Mouse (Mus musculus) neural tube, embryonic 10.5 days (tissue): ENCODE results near the gene Auts2.

Source experiments
- DNase-seq: peaks from one replicate; pipeline ENCODE4 v3.0.0-alpha.2; 2017; ENCODE audit warnings: low spot score; ENCODE audit errors: extremely low spot score

The Auts2 gene

DNA sequence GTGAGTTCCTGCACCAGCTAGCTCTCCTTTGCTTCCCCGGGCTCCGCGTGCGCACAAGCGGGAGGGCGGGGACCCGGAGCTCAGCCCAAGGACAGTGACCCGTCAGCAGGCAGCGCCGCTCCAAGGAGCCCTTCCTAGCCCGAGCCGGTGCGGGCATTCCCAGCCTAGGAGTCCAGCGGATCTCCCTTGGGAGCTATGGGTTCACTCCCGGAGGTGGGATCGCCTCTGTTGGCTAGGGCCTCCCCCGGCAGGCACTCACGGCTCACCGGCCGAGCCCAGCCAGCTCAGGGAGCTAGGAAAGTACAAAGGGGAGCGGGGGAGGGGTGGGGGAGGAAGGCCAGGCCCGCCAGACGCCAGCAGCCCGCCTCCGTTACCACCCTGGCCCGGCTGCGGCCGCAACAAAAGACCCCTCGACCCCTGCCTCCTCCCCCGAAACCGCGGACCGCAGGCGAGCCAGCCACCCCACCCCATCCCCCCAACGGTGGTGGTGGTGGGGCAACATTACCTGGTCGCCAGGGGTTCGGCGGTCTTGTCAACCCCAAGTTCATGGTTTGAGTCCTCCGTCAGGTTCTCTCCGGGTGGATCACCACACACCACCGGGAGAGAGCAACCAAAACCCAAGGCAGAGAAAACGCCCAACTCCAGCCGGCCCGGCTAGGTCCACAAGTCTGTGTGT lies 1005.9 kb downstream of the Auts2 start:
- peak; percentile 94 for DNase-seq

DNA sequence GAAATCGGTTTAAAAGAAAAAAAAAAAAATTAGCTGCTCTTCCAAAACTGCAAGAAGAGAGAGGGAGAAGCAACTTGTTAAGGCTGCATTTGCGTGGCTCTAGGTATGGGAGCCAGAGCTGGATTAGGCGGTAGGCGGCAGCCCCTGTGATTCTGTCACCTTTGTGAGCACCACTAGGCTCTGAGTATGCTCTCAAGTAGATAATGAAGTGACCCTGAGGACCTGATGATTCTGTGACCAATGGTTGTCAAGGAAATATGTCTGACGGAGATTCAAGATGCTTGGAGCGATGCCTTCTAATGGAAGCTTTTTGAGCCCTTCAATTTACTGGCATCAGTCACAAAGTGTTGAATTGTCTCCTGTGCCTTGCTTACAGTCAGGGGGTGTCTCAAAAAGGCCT lies 1007.4 kb downstream of the Auts2 start:
- no peak for DNase-seq

- no peak for DNase-seq
Measured at GRCm38 (mm10) chr5:131533815-131534214, 1009.3 kb downstream of the Auts2 start.

- no peak for DNase-seq
Measured at GRCm38 (mm10) chr5:131531744-131532552, 1011.2 kb downstream of the Auts2 start.

GRCm38 (mm10) chr5:131530828-131531227 lies 1012.3 kb downstream of the Auts2 start:
- DNase-seq, result no peak

- peak; percentile 27 for DNase-seq
Measured at GRCm38 (mm10) chr5:131526666-131527065, 1016.5 kb downstream of the Auts2 start.

- DNase-seq, result no peak
Measured at GRCm38 (mm10) chr5:131524900-131525465, 1018.2 kb downstream of the Auts2 start.

DNA sequence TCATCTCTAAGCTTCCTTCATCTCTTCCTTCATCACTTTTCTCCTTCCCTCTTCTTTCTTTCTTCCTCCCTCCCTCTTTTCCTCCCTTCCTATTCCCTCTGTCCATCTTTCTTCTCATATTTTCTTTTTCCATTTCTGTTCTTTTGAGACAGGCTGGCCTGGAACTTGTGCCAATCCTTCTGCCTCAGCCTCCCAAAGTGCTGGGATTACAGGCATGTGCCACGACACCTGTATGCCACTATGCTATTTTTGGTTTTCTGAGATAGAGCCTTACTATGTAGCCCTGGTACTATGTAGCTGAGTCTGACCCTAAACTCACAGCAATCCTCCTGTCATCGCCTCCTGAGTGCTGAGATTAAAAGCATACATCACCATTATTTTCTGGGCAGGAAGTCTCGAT lies 1023.6 kb downstream of the Auts2 start:
- no peak for DNase-seq

DNA sequence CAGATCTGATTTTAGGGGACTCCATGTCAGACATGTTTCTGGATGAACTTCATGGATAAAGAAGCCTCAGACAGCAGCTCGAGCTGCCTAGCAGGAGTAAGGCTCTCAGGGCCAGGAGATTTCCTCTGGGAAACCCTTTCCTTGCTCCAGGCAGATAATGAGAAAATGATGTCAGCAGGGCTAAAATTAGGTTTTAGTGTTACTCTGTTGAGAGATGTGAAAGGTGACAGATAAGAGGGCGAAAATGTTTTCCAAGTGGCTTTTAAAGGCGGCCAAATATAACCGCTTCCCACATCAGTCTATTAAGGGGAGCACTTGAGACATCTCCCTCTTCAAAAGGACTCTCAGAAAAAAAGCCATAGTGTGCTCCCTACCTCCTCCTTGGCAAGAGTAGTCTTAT lies 1025.5 kb downstream of the Auts2 start:
- no peak for DNase-seq

- no peak for DNase-seq
Measured at GRCm38 (mm10) chr5:131515707-131516407, 1027.3 kb downstream of the Auts2 start.

GRCm38 (mm10) chr5:131513753-131514152 lies 1029.4 kb downstream of the Auts2 start:
- no peak for DNase-seq

GRCm38 (mm10) chr5:131512617-131513016 lies 1030.5 kb downstream of the Auts2 start:
- no peak for DNase-seq

DNA sequence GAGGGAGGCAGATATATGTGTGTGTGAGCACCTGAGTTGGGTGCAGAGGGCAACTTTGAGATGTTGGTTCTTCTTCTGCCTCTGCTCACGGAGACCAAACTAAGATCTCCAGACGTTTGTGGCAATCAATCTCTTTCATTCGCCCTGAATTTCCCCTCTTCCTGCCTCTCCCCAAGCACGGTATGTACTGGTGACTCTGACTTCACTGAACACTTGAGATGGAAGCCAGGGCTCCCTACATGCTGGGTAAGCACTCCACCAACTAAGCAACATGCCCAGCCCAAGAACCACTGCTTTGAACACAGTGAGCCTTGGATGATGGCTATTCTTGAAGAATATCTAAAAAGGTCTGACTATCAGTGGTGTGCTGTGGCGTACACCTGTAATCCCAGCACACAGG lies 1032.5 kb downstream of the Auts2 start:
- DNase-seq, result no peak

DNA sequence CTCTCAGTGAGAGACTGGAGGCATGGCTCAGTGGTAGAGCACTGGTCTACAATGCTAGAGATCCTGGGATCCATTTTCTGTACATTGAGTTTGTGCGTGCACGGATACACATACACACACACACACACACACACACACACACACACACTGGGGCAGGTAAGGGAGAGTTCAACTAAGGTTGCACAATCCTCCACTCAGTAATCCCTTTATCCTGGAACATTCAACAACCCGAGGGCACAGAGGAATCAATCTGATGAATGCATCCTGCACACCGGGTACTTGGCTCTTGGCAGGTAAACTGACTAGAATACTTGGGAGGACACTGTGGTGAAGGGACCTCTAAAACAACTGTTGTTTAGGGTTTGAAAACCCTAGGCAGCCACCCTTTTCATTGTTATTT lies 1033.8 kb downstream of the Auts2 start:
- DNase-seq, result no peak

DNA sequence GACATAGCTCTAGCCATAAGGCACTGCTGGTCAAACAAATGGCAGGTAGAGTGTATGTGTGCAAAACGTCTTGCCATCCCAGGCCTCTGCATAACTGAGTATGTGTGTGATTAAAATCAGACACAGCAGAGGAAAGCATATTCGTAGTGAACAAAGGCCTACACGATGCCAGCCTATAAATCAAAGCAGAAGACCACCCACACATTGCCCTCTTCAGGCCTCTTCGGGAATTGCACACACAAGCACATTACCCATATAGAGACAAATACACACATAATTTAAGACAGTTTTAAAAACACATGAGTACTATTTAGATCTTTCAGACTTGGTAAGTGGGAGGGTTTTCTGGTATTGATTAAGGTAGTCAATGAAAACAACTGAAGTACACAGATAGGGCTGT lies 1044.3 kb downstream of the Auts2 start:
- DNase-seq, result no peak

DNA sequence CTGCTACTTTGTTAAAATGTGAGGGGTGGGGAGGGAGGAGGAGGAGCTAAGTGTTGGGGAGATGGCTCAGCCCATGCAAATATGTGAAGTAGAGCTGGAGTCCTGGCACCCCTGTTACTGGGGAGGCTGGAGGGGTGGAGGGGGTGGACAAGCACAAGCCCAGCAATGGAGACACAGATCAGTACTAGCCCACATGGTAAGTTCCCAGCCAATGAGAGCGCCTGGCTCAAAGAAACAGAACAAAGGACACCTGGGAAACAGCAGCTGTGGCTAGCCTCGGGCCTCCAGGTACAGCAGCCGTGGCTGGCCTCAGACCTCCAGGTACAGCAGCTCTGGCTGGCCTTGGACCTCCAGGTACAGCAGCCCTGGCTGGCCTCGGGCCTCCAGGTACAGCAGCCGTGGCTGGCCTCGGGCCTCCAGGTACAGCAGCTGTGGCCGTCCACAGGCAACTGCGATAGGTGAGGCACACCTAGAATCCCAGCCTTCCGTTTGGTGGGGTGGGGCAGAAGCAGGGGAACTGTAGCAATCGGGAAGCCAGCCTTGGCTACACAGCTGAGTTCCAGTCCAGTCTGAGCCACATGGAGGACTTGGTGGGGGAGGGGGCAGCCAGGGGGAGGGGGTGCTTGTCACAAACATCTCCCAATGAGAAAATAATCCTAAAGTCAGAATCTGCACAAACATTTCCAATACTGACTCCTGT lies 1046.5 kb downstream of the Auts2 start:
- DNase-seq, result no peak

DNA sequence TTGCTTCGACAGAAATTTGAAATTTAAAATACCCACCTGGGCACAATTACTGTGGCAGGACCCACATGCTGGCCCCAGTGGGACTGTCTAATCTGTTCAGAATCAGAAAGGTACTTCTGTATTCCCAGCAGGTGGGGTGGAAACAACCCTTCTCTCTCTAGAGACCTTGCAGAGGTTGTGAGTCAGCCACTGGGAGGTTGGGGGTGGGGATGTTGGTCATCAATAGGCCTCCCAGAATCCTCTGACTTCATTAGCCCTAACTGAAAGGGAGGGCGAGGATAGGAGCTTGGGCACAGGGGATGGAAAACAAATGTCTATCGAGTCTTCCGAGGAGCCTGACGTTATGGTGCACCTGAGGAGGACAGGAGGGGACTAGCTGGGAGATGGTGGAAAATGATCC lies 1048.6 kb downstream of the Auts2 start:
- no peak for DNase-seq

DNA sequence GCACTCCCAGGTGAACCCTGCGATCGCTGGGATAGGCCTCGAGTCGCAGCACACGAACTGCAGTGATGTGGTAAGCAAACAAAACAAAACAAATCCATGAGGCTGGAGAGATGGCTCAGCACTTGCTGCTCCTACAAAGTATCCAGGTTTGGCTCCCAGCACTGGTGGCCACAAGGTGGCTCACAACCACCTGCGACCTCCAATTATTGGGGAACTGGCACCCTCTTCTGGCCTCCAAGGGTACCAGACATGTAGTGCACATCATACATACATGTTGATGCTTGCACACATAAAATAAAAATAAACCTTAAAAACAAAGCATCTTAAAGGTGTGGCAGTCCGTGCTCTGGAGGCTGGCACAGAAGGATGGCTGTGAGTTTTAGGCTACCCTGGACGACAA lies 1050.6 kb downstream of the Auts2 start:
- no peak for DNase-seq

- no peak for DNase-seq
Measured at GRCm38 (mm10) chr5:131491843-131492242, 1051.3 kb downstream of the Auts2 start.

DNA sequence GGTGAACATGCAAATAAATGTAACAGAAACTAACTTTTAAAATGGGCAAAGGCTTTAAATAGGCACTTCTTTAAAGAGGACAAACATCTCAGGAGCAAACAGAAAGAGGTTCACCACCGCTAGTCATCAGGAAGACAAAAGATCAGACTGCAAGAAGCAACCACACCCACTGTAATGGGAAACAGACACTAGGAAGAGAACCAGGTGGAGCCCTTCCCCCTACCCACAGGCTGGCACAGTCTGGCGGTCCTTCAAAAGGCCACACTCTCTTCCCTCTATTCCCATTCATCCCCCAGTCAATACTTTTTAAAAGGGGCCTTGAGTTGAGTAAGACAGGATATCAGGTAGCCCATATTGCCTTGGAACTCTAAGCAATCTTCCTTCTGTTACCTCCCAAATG lies 1052.3 kb downstream of the Auts2 start:
- no peak for DNase-seq

- DNase-seq, result no peak
Measured at GRCm38 (mm10) chr5:131489846-131490245, 1053.3 kb downstream of the Auts2 start.
